Mouse (Mus musculus) limb, embryonic 15.5 days (tissue): ENCODE results near the gene Il34. TPM values are rescaled to one million over a fixed set of nuclear protein-coding genes. Genes with fewer than 3 reads are reported as not detected.

ENCODE experiments used
- ATAC-seq: fragments of 200-750 bp; cut with Nextera tagmentation; 2 replicates; pipeline ENCODE4 v1.8.0; 2017; ENCODE audit warnings: low read depth, moderate TSS enrichment; ENCODE audit not compliant: insufficient number of reproducible peaks, low FRiP score, low TSS enrichment
- H3K27ac ChIP-seq: fragments of 300-500 bp; sonication (generic); 2 replicates; pipeline ENCODE4 v1.5.1; 2015; ENCODE audit warnings: moderate library complexity, mild to moderate bottlenecking, inconsistent platforms
- H3K27me3 ChIP-seq: fragments of 300-500 bp; sonication (generic); 2 replicates; pipeline ENCODE4 v1.6.1; 2015; ENCODE audit warnings: inconsistent platforms
- H3K36me3 ChIP-seq: fragments of 300-500 bp; sonication (generic); 2 replicates; pipeline ENCODE4 v1.6.1; 2015; ENCODE audit warnings: inconsistent platforms
- H3K4me1 ChIP-seq: fragments of 300-500 bp; sonication (generic); 2 replicates; pipeline ENCODE4 v1.6.1; 2015; ENCODE audit warnings: inconsistent platforms
- H3K4me2 ChIP-seq: fragments of 300-500 bp; sonication (generic); 2 replicates; pipeline ENCODE4 v1.6.1; 2015; ENCODE audit warnings: mild to moderate bottlenecking, inconsistent platforms
- H3K4me3 ChIP-seq: fragments of 300-500 bp; sonication (generic); 2 replicates; pipeline ENCODE4 v1.5.1; 2015; ENCODE audit warnings: mild to moderate bottlenecking, inconsistent platforms
- H3K9ac ChIP-seq: fragments of 300-500 bp; sonication (generic); 2 replicates; pipeline ENCODE4 v1.6.1; 2015; ENCODE audit warnings: inconsistent platforms
- H3K9me3 ChIP-seq: fragments of 300-500 bp; sonication (generic); 2 replicates; pipeline ENCODE4 v1.6.1; 2016; ENCODE audit warnings: inconsistent platforms
- whole genome bisulfite sequencing: fragments of 180-500 bp; shearing (Covaris S2); methylation state at CpG from one replicate; pipeline ENCODE4 v1.1.7; 2015; 5-methylcytosine and 5-hydroxymethylcytosine counted together
- polyA plus RNA-seq: library from polyadenylated mRNA; unstranded; fragments of >200 nt; fragmentation: Nextera tagmentation; extraction: Ambion mirVana; gene quantifications from 2 replicates; pipeline ENCODE4 v1.2.1, GENCODE M21; 2015

The Il34 gene
- polyA plus RNA-seq, 1 experiment from 2014 or later = 5.0 TPM

DNA sequence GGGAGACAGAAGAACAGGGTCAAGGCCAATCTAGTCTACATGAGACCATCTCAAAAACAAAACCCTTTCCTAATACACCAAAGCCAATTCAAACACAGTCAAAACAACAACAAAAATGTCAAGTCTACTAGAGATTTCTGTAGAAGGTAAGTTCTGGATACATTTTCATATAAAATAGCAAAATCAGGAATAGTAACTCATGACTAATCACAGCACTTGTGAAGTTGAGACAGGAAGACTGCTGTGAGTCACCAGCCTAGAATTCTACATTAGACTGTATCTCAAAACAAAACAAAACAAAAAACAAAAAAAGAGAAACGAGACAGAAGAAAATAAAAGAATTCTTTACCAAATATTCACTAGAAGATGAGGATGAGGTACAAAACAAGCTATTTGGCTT lies 19.1 kb upstream of the Il34 start:
- ATAC-seq = no peak
- H3K9me3 ChIP-seq = no peaks in the 10 kb centered on the region
- no peaks in the 10 kb centered on the region for H3K27me3 ChIP-seq
- no peak overlapping the region for H3K4me2 ChIP-seq
- whole genome bisulfite sequencing = 77% methylated on average over 1 of the region's 1 CpGs
- H3K4me1 ChIP-seq = no peaks in the 10 kb centered on the region
- H3K27ac ChIP-seq = no peak overlapping the region
- H3K36me3 ChIP-seq = peaks cover 97% of the 10 kb centered on the region
- no peak overlapping the region for H3K4me3 ChIP-seq
- H3K9ac ChIP-seq = no peak overlapping the region

GRCm38 (mm10) chr8:110821960-110822359 lies 16.2 kb upstream of the Il34 start:
- H3K4me2 ChIP-seq = no peak overlapping the region
- no peak overlapping the region for H3K4me3 ChIP-seq
- H3K4me1 ChIP-seq = no peaks in the 10 kb centered on the region
- no peak overlapping the region for H3K27ac ChIP-seq
- H3K27me3 ChIP-seq = no peaks in the 10 kb centered on the region
- no peaks in the 10 kb centered on the region for H3K9me3 ChIP-seq
- no peak overlapping the region for H3K9ac ChIP-seq
- 84% methylated on average over 3 of the region's 3 CpGs for WGBS
- no peak for ATAC-seq
- H3K36me3 ChIP-seq = peaks cover 98% of the 10 kb centered on the region

GRCm38 (mm10) chr8:110820257-110820656 lies 14.5 kb upstream of the Il34 start:
- no peak overlapping the region for H3K9ac ChIP-seq
- no peaks in the 10 kb centered on the region for H3K9me3 ChIP-seq
- no peak overlapping the region for H3K4me3 ChIP-seq
- H3K27me3 ChIP-seq = no peaks in the 10 kb centered on the region
- H3K36me3 ChIP-seq = peaks cover 96% of the 10 kb centered on the region
- ATAC-seq = no peak
- no peak overlapping the region for H3K4me2 ChIP-seq
- no peaks in the 10 kb centered on the region for H3K4me1 ChIP-seq
- 87% methylated on average over 2 of the region's 2 CpGs for WGBS
- no peak overlapping the region for H3K27ac ChIP-seq

GRCm38 (mm10) chr8:110818593-110818992 lies 12.9 kb upstream of the Il34 start:
- H3K27me3 ChIP-seq = no peaks in the 10 kb centered on the region
- ATAC-seq = no peak
- H3K4me2 ChIP-seq = no peak overlapping the region
- no peak overlapping the region for H3K27ac ChIP-seq
- H3K9me3 ChIP-seq = no peaks in the 10 kb centered on the region
- H3K9ac ChIP-seq = no peak overlapping the region
- H3K4me1 ChIP-seq = no peaks in the 10 kb centered on the region
- H3K36me3 ChIP-seq = peaks cover 97% of the 10 kb centered on the region
- 84% methylated on average over 3 of the region's 3 CpGs for WGBS
- H3K4me3 ChIP-seq = no peak overlapping the region

DNA sequence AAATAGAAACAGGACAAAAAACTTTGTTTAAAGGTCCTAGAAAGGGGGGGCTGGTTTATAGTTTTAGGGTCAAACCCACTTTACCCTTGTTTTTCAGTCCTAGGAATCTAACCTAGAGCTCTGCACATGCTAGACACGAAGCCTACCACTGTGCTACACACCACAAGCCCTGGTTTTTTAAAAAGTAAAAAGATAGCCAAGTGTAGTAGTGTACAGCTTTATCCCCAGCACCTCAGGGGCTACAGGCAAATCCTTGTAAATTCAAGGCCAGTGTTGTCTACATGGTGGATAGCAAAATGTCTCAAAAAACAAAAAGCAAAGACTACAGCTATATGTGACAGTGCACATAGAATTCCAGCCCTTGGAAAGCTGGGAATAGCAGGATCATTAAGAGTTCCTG lies 11.3 kb upstream of the Il34 start:
- ATAC-seq = no peak
- Histone ChIP-seq H3K9ac (no peak overlapping the region), H3K27me3 (no peaks in the 10 kb centered on the region), H3K27ac (no peak overlapping the region), H3K4me1 (no peaks in the 10 kb centered on the region), H3K4me2 (no peak overlapping the region), H3K9me3 (no peaks in the 10 kb centered on the region), H3K36me3 (peaks cover 97% of the 10 kb centered on the region), H3K4me3 (no peak overlapping the region)
- WGBS = 91% methylated on average over 1 of the region's 1 CpGs

- H3K27me3 ChIP-seq = no peaks in the 10 kb centered on the region
- H3K36me3 ChIP-seq = peaks cover 97% of the 10 kb centered on the region
- H3K27ac ChIP-seq = no peak overlapping the region
- no peak overlapping the region for H3K4me3 ChIP-seq
- no peak overlapping the region for H3K4me2 ChIP-seq
- no peak overlapping the region for H3K9ac ChIP-seq
- H3K9me3 ChIP-seq = no peaks in the 10 kb centered on the region
- 76% methylated on average over 3 of the region's 3 CpGs for WGBS
- no peak for ATAC-seq
- H3K4me1 ChIP-seq = peaks cover 4% of the 10 kb centered on the region
Observed at GRCm38 (mm10) chr8:110815308-110815707, 9.6 kb upstream of the Il34 start.

DNA sequence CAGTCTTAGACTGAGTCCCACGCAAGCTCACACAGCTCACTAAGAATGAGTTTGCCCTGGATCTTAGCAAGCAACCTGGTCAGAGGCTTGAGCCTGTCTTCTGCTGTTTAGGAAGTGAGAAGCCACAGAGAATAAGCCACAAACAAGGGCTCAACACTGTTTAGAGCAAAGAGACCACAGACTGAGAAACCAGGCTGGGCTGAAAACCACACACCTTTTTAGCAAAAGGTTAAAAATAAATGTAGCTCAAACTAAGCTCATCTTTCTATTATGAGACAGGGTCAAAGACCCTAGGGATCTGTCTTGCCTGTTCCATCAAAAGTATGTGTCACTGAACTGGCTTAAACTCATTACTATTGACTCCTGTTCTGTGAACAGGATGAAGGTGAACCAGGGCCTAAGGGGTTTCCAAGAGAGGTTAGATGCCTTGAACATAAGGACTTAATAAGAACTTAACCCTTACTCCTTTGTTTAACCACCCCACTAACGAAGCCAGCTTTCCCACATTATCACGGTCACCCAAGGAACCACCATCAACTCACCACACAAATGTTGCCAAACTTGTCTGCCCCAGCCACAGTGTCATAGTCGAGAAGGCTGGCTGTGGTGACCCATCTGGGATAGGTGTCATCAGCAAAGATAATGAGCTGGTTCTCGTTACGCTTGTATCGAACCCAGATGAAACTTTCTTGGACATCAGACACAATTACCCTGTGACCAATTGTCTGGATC lies 7.5 kb upstream of the Il34 start:
- Histone ChIP-seq H3K4me2 (no peak overlapping the region), H3K27me3 (no peaks in the 10 kb centered on the region), H3K27ac (no peak overlapping the region), H3K36me3 (peaks cover 91% of the 10 kb centered on the region), H3K4me3 (no peak overlapping the region), H3K9ac (no peak overlapping the region), H3K9me3 (no peaks in the 10 kb centered on the region), H3K4me1 (peaks cover 19% of the 10 kb centered on the region)
- 80% methylated on average over 7 of the region's 7 CpGs for WGBS
- no peak for ATAC-seq

GRCm38 (mm10) chr8:110812349-110813080 lies 6.8 kb upstream of the Il34 start:
- no peak for ATAC-seq
- H3K27me3 ChIP-seq = no peaks in the 10 kb centered on the region
- no peak overlapping the region for H3K4me3 ChIP-seq
- no peak overlapping the region for H3K4me2 ChIP-seq
- peaks cover 84% of the 10 kb centered on the region for H3K36me3 ChIP-seq
- no peak overlapping the region for H3K9ac ChIP-seq
- no peaks in the 10 kb centered on the region for H3K9me3 ChIP-seq
- no peak overlapping the region for H3K27ac ChIP-seq
- H3K4me1 ChIP-seq = peaks cover 24% of the 10 kb centered on the region
- 94% methylated on average over 7 of the region's 7 CpGs for WGBS

GRCm38 (mm10) chr8:110811793-110812192 lies 6.1 kb upstream of the Il34 start:
- H3K36me3 ChIP-seq = peaks cover 77% of the 10 kb centered on the region
- H3K4me2 ChIP-seq = no peak overlapping the region
- WGBS = 90% methylated on average over 7 of the region's 7 CpGs
- H3K27me3 ChIP-seq = no peaks in the 10 kb centered on the region
- H3K9ac ChIP-seq = no peak overlapping the region
- H3K4me1 ChIP-seq = peaks cover 25% of the 10 kb centered on the region
- H3K27ac ChIP-seq = no peak overlapping the region
- no peak for ATAC-seq
- no peaks in the 10 kb centered on the region for H3K9me3 ChIP-seq
- no peak overlapping the region for H3K4me3 ChIP-seq

GRCm38 (mm10) chr8:110811116-110811515 lies 5.4 kb upstream of the Il34 start:
- H3K4me2 ChIP-seq = no peak overlapping the region
- H3K4me3 ChIP-seq = no peak overlapping the region
- H3K9ac ChIP-seq = no peak overlapping the region
- ATAC-seq = no peak
- H3K9me3 ChIP-seq = no peaks in the 10 kb centered on the region
- peaks cover 28% of the 10 kb centered on the region for H3K4me1 ChIP-seq
- no peaks in the 10 kb centered on the region for H3K27me3 ChIP-seq
- peaks cover 71% of the 10 kb centered on the region for H3K36me3 ChIP-seq
- 0 out of 2 replicates have a peak overlapping the region, but pooled peaks have one; percentile 66 for H3K27ac ChIP-seq
- WGBS = 93% methylated on average over 3 of the region's 3 CpGs

DNA sequence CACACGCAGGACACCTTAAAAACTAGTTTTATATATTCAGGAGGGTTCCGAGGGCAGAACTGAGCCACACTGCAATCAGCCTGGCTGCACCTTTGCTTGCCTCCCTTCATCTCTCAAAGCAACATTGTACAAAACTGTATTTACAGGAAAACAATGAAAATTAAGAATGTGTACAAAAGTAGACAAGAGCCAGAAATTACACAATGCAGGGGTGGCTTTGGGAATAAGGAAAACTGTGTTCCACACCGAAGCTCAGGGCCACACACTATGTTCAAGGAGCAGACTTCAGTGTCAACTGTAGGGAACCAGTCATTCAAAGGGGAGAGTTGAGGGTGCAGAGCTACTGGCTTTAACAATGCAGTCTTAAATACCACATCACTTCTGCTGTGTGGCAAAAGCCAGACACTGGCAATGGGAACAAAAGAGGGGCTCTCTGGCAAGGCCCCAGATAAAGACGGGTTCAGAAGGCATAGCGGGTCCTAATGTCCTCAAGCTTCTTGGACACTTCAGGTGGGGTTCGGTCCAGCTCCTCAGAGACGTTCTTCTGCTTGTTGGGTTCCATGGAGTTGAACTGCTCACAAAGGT lies 4.8 kb upstream of the Il34 start:
- no peak overlapping the region for H3K4me3 ChIP-seq
- peaks cover 66% of the 10 kb centered on the region for H3K36me3 ChIP-seq
- ATAC-seq = no peak
- no peak overlapping the region for H3K9ac ChIP-seq
- 84% methylated on average over 7 of the region's 7 CpGs for WGBS
- H3K27me3 ChIP-seq = no peaks in the 10 kb centered on the region
- peaks cover 30% of the 10 kb centered on the region for H3K4me1 ChIP-seq
- no peak overlapping the region for H3K4me2 ChIP-seq
- peak overlapping the region; percentile 66 for H3K27ac ChIP-seq
- H3K9me3 ChIP-seq = no peaks in the 10 kb centered on the region

DNA sequence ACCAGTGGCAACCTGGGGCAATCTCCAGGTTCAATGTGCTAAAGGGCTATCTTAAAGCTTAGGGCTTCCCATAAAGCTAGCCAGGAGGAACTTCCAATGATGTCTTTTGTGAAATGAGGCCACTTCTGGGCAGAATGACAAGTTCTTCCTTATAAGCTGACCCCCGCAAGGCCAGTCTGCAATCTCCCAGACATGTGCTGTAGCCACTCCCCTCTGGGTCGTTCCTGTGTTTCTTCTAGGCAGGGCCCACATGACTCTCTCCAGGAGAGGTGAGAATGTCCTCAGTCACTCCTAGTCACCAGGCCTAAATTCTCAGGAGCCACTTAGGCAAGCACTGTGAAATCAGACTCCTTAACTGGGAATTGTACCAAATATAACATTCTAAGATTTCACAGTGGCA lies 4.1 kb upstream of the Il34 start:
- Histone ChIP-seq H3K4me1 (peaks cover 31% of the 10 kb centered on the region), H3K4me2 (no peak overlapping the region), H3K27me3 (no peaks in the 10 kb centered on the region), H3K9me3 (no peaks in the 10 kb centered on the region), H3K36me3 (peaks cover 59% of the 10 kb centered on the region), H3K9ac (no peak overlapping the region), H3K4me3 (no peak overlapping the region), H3K27ac (peak overlapping the region; percentile 66; the same call in 1 of the 2 replicates)
- no peak for ATAC-seq
- 40% methylated on average over 2 of the region's 2 CpGs for WGBS
